Mouse (Mus musculus): ENCODE results near the gene Stk26. TPM values are rescaled to one million over a fixed set of nuclear protein-coding genes. Genes with fewer than 3 reads are reported as not detected.

Stk26 gene
- polyA plus RNA-seq (2015; fragmentation: Nextera tagmentation; extraction: Ambion mirVana), result 7.5 and 7.8 TPM in 2 replicates

DNA sequence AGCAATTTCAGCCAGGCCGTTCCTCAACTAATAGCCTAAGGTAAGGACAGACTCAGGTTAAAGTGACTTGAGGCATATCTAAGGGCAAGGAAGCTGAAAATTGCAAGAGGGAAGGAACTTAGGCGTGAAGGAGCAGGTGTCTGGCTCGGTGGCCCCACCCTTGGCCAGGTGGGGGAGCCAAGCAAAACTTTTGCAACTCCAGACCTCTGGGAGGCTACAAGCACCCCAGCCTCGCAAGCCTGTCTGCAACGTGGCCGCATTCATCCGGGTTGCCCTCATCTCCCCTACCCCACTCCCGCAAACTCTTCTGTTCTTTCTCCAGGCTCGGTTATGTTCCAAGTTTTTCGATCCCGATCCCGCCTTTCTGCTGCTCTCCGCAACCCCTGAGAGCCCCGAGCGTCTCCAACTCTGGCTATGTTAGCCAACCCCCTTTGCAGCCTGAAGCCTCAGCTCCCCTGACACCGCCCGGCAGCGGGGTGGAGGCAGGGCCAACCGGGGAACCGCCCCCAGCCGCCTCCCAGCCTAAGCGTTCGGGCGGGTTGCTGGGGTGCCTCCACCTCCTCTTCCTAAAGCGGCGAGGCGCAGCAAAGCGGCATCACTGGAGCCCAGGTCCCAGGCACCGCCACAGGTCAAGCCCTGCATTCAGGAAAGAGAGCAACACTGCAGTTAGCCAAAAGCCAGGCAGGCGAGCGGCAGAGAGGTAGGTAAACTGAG, at the start of gene Stk26:
Gene Stk26, plus strand, starts transcription at position 201 of the 714 bp plus-strand sequence.

DNA sequence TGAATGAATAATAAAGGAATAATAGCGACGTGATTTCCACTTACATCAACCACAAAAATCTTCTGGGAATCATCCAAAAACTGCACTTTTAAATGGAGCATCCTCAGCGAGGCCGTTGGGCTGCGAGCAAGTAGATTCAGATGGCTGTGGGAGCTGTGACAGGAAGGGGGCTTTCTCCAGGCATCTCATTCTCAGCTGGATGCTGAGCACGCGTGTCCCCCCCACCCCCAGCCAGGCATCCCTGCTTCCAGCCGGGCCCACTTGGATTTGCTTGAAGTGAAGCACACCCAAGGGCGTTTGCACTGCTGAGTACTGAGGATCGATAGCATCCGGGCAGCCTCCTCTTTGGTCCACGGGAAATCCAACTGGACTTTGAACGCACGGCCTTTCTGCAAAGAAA, 101.8 kb downstream of the Stk26 start, which contains the start of gene Frmd7:
Gene Frmd7, minus strand, starts transcription at position 101 of the 400 bp plus-strand sequence.

Other genes starting within 250 kb of the Stk26 start
- 0.06 TPM in 1 of 2 replicates, not detected in the other for gene Frmd7, start 101.7 kb downstream of the Stk26 start, polyA plus RNA-seq (2015; fragmentation: Nextera tagmentation; extraction: Ambion mirVana)
- 11.2 and 13.2 TPM in 2 replicates for gene Rap2c, start 177.0 kb downstream of the Stk26 start, polyA plus RNA-seq (2015; fragmentation: Nextera tagmentation; extraction: Ambion mirVana)